Mouse (Mus musculus) hindbrain, embryonic 10.5 days (tissue): ENCODE measurements around the gene Ms4a10. TPM values are rescaled to one million over a fixed set of nuclear protein-coding genes. Genes with fewer than 3 reads are reported as not detected.
A peak's percentile ranks its signal among the peaks of the same experiment; 100 is the strongest.

Source experiments
- DNase-seq: peaks from one replicate; pipeline ENCODE4 v3.0.0-alpha.2; 2017; ENCODE audit warnings: low spot score
- H3K27ac ChIP-seq: fragments of 300-500 bp; sonication (generic); 2 replicates; pipeline ENCODE4 v1.5.1; 2016; ENCODE audit warnings: mild to moderate bottlenecking, moderate library complexity
- H3K27me3 ChIP-seq: fragments of 300-500 bp; sonication (generic); 2 replicates; pipeline ENCODE4 v1.6.1; 2016; ENCODE audit warnings: mild to moderate bottlenecking; ENCODE audit not compliant: poor library complexity, insufficient read depth, severe bottlenecking
- H3K36me3 ChIP-seq: fragments of 300-500 bp; sonication (generic); 2 replicates; pipeline ENCODE4 v1.6.1; 2016; ENCODE audit warnings: mild to moderate bottlenecking, moderate library complexity
- H3K4me1 ChIP-seq: fragments of 300-500 bp; sonication (generic); replicated peaks from 2 replicates; pipeline ENCODE4 v1.6.1; 2016; ENCODE audit warnings: mild to moderate bottlenecking
- H3K4me3 ChIP-seq: fragments of 300-500 bp; sonication (generic); 2 replicates; pipeline ENCODE4 v1.5.1; 2016; ENCODE audit warnings: mild to moderate bottlenecking, moderate library complexity
- H3K9me3 ChIP-seq: fragments of 300-500 bp; sonication (generic); 2 replicates; pipeline ENCODE4 v1.6.1; 2016; ENCODE audit warnings: mild to moderate bottlenecking, moderate library complexity
- WGBS: fragments of 180-500 bp; shearing (Covaris S2); methylation state at CpG from one replicate; pipeline ENCODE4 v1.1.7; 2016; 5-methylcytosine and 5-hydroxymethylcytosine counted together
- polyA plus RNA-seq: library from polyadenylated mRNA; unstranded; fragments of >200 nt; fragmentation: Nextera tagmentation; extraction: Ambion mirVana; gene quantifications from 2 replicates; pipeline ENCODE4 v1.2.1, GENCODE M21; 2016

Gene Ms4a10
- polyA plus RNA-seq, 1 experiment from 2014 or later = not detected

- Histone ChIP-seq H3K4me3 (no peak overlapping the region), H3K4me1 (peaks cover 12% of the 10 kb centered on the region; the same call in 1 of the 2 replicates), H3K27ac (no peak overlapping the region), H3K36me3 (no peaks in the 10 kb centered on the region), H3K9me3 (no peaks in the 10 kb centered on the region), H3K27me3 (no peaks in the 10 kb centered on the region)
- 84% methylated on average over 5 of the region's 5 CpGs for WGBS
- no peak for DNase-seq
These were observed 5.7 kb upstream of the Ms4a10 start for GRCm38 (mm10) chr19:10980210-10980609.

GRCm38 (mm10) chr19:10979184-10980168 is 5.0 kb upstream of the Ms4a10 start:
- no peak overlapping the region for H3K4me3 ChIP-seq
- peak; percentile 77 for DNase-seq
- peak overlapping the region; percentile 25; the same call in 1 of the 2 replicates for H3K27ac ChIP-seq
- WGBS = 13% methylated on average over 18 of the region's 18 CpGs
- no peaks in the 10 kb centered on the region for H3K36me3 ChIP-seq
- H3K4me1 ChIP-seq = peaks cover 12% of the 10 kb centered on the region; the same call in 1 of the 2 replicates
- no peaks in the 10 kb centered on the region for H3K27me3 ChIP-seq
- no peaks in the 10 kb centered on the region for H3K9me3 ChIP-seq

GRCm38 (mm10) chr19:10976318-10976717 is 1.8 kb upstream of the Ms4a10 start:
- H3K27me3 ChIP-seq = no peaks in the 10 kb centered on the region
- H3K9me3 ChIP-seq = peaks cover 6% of the 10 kb centered on the region; the same call in 1 of the 2 replicates
- DNase-seq = no peak
- peaks cover 7% of the 10 kb centered on the region; the same call in 1 of the 2 replicates for H3K4me1 ChIP-seq
- no peak overlapping the region for H3K27ac ChIP-seq
- H3K36me3 ChIP-seq = no peaks in the 10 kb centered on the region
- WGBS = 54% methylated on average over 4 of the region's 4 CpGs
- no peak overlapping the region for H3K4me3 ChIP-seq

- WGBS = 83% methylated on average over 2 of the region's 2 CpGs
- peaks cover 7% of the 10 kb centered on the region; the same call in 1 of the 2 replicates for H3K4me1 ChIP-seq
- peaks cover 12% of the 10 kb centered on the region; the same call in 1 of the 2 replicates for H3K9me3 ChIP-seq
These were observed 717 bp upstream of the Ms4a10 start for GRCm38 (mm10) chr19:10975187-10975586.

GRCm38 (mm10) chr19:10973187-10973586 is 1.3 kb downstream of the Ms4a10 start:
- no peaks in the 10 kb centered on the region for H3K4me1 ChIP-seq

More at GRCm38 (mm10) chr19:10975187-10975586, 717 bp upstream of the Ms4a10 start:
- no peaks in the 10 kb centered on the region for H3K27me3 ChIP-seq
- DNase-seq = no peak
- H3K36me3 ChIP-seq = no peaks in the 10 kb centered on the region
- H3K4me3 ChIP-seq = no peak overlapping the region
- no peak overlapping the region for H3K27ac ChIP-seq

GRCm38 (mm10) chr19:10972660-10973059 is 1.8 kb downstream of the Ms4a10 start:
- 53% methylated on average over 3 of the region's 3 CpGs for WGBS
- DNase-seq = no peak
- H3K36me3 ChIP-seq = no peaks in the 10 kb centered on the region
- H3K9me3 ChIP-seq = peaks cover 16% of the 10 kb centered on the region; the same call in 1 of the 2 replicates
- no peak overlapping the region for H3K4me3 ChIP-seq
- no peaks in the 10 kb centered on the region for H3K4me1 ChIP-seq
- no peak overlapping the region for H3K27ac ChIP-seq
- no peaks in the 10 kb centered on the region for H3K27me3 ChIP-seq

More at GRCm38 (mm10) chr19:10973187-10973586, 1.3 kb downstream of the Ms4a10 start:
- H3K9me3 ChIP-seq = peaks cover 12% of the 10 kb centered on the region; the same call in 1 of the 2 replicates
- no peak for DNase-seq
- no peak overlapping the region for H3K4me3 ChIP-seq
- WGBS = 70% methylated on average over 2 of the region's 2 CpGs
- H3K36me3 ChIP-seq = no peaks in the 10 kb centered on the region
- no peak overlapping the region for H3K27ac ChIP-seq
- no peaks in the 10 kb centered on the region for H3K27me3 ChIP-seq

GRCm38 (mm10) chr19:10970457-10970856 is 4.0 kb downstream of the Ms4a10 start:
- 88% methylated on average over 3 of the region's 3 CpGs for WGBS
- H3K9me3 ChIP-seq = peaks cover 16% of the 10 kb centered on the region; the same call in 1 of the 2 replicates

GRCm38 (mm10) chr19:10968578-10968977 is 5.9 kb downstream of the Ms4a10 start:
- WGBS = 90% methylated on average over 7 of the region's 7 CpGs

More at GRCm38 (mm10) chr19:10970457-10970856, 4.0 kb downstream of the Ms4a10 start:
- no peaks in the 10 kb centered on the region for H3K4me1 ChIP-seq
- H3K27me3 ChIP-seq = no peaks in the 10 kb centered on the region
- H3K36me3 ChIP-seq = no peaks in the 10 kb centered on the region
- no peak for DNase-seq
- no peak overlapping the region for H3K4me3 ChIP-seq
- H3K27ac ChIP-seq = no peak overlapping the region

GRCm38 (mm10) chr19:10965721-10966120 is 8.7 kb downstream of the Ms4a10 start:
- H3K27me3 ChIP-seq = no peaks in the 10 kb centered on the region
- peaks cover 7% of the 10 kb centered on the region; the same call in 1 of the 2 replicates for H3K9me3 ChIP-seq
- DNase-seq = no peak
- WGBS = 88% methylated on average over 7 of the region's 7 CpGs
- no peak overlapping the region for H3K4me3 ChIP-seq
- no peaks in the 10 kb centered on the region for H3K36me3 ChIP-seq
- H3K27ac ChIP-seq = no peak overlapping the region
- no peaks in the 10 kb centered on the region for H3K4me1 ChIP-seq

More at GRCm38 (mm10) chr19:10968578-10968977, 5.9 kb downstream of the Ms4a10 start:
- no peak overlapping the region for H3K4me3 ChIP-seq
- H3K4me1 ChIP-seq = no peaks in the 10 kb centered on the region
- H3K27ac ChIP-seq = no peak overlapping the region
- H3K9me3 ChIP-seq = peaks cover 16% of the 10 kb centered on the region; the same call in 1 of the 2 replicates
- H3K36me3 ChIP-seq = no peaks in the 10 kb centered on the region
- no peak for DNase-seq
- no peaks in the 10 kb centered on the region for H3K27me3 ChIP-seq

GRCm38 (mm10) chr19:10959978-10960346 is 14.5 kb downstream of the Ms4a10 start:
- DNase-seq = no peak
- no peak overlapping the region for H3K4me3 ChIP-seq
- 46% methylated on average over 12 of the region's 12 CpGs for WGBS
- no peak overlapping the region for H3K27ac ChIP-seq
- H3K27me3 ChIP-seq = no peaks in the 10 kb centered on the region
- H3K36me3 ChIP-seq = no peaks in the 10 kb centered on the region
- H3K4me1 ChIP-seq = peaks cover 6% of the 10 kb centered on the region
- no peaks in the 10 kb centered on the region for H3K9me3 ChIP-seq

GRCm38 (mm10) chr19:10959085-10959977 is 15.1 kb downstream of the Ms4a10 start:
- no peak overlapping the region for H3K27ac ChIP-seq
- peaks cover 6% of the 10 kb centered on the region for H3K4me1 ChIP-seq
- H3K27me3 ChIP-seq = no peaks in the 10 kb centered on the region
- H3K36me3 ChIP-seq = no peaks in the 10 kb centered on the region
- 37% methylated on average over 11 of the region's 11 CpGs for WGBS
- no peaks in the 10 kb centered on the region for H3K9me3 ChIP-seq
- H3K4me3 ChIP-seq = no peak overlapping the region
- peak; percentile 51 for DNase-seq
